Mouse (Mus musculus): ENCODE measurements around the gene Xrra1. TPM values are rescaled to one million over a fixed set of nuclear protein-coding genes. Genes with fewer than 3 reads are reported as not detected.
"Not testable (repeated sequence)": the region's sequence is repeated elsewhere in the genome, so short reads cannot be mapped to it uniquely, and the experiment has no call there.

The Xrra1 gene
- polyA plus RNA-seq, 1 experiment from 2014 or later = not detected

GRCm38 (mm10) chr7:99920416-99920815, 61.5 kb downstream of the Xrra1 start:
- ATAC-seq (ENCODE audit: low read depth) (no peak), DNase-seq (no peak)
- H3K9ac ChIP-seq = no peak overlapping the region
- 61% methylated on average over 2 of the region's 2 CpGs for WGBS (ENCODE audit: insufficient replicate concordance)
- peaks cover 21% of the 10 kb centered on the region for H3K36me3 ChIP-seq
- no peak overlapping the region for H3K4me3 ChIP-seq (replicated peaks)
- H3K9me3 ChIP-seq (replicated peaks) = no peaks in the 10 kb centered on the region
- H3K27ac ChIP-seq = no peak overlapping the region
- H3K4me2 ChIP-seq = no peak overlapping the region
- H3K4me1 ChIP-seq (replicated peaks) = peaks cover 12% of the 10 kb centered on the region; the same call in 1 of the 2 replicates
- peaks cover 40% of the 10 kb centered on the region for H3K27me3 ChIP-seq

GRCm38 (mm10) chr7:99926916-99927714, 68.2 kb downstream of the Xrra1 start:
- ATAC-seq (ENCODE audit: low read depth) (no peak), DNase-seq (no peak)
- H3K27me3 ChIP-seq = no peaks in the 10 kb centered on the region
- no peaks in the 10 kb centered on the region for H3K4me1 ChIP-seq (replicated peaks)
- peaks cover 53% of the 10 kb centered on the region for H3K36me3 ChIP-seq
- H3K9ac ChIP-seq = no peak overlapping the region
- no peak overlapping the region for H3K4me3 ChIP-seq (replicated peaks)
- H3K27ac ChIP-seq = no peak overlapping the region
- no peak overlapping the region for H3K4me2 ChIP-seq
- H3K9me3 ChIP-seq (replicated peaks) = no peaks in the 10 kb centered on the region
- WGBS (ENCODE audit: insufficient replicate concordance) = 69% methylated on average over 10 of the region's 10 CpGs

- WGBS (ENCODE audit: insufficient replicate concordance) = 86% methylated on average over 1 of the region's 1 CpGs
- no peak overlapping the region for H3K4me2 ChIP-seq
- no peaks in the 10 kb centered on the region for H3K9me3 ChIP-seq (replicated peaks)
- H3K27me3 ChIP-seq = no peaks in the 10 kb centered on the region
- no peak overlapping the region for H3K4me3 ChIP-seq (replicated peaks)
- ATAC-seq (ENCODE audit: low read depth) (no peak), DNase-seq (no peak)
- peaks cover 58% of the 10 kb centered on the region for H3K36me3 ChIP-seq
- H3K27ac ChIP-seq = no peak overlapping the region
- H3K9ac ChIP-seq = no peak overlapping the region
- H3K4me1 ChIP-seq (replicated peaks) = no peaks in the 10 kb centered on the region
Measured at GRCm38 (mm10) chr7:99935758-99936157, 76.8 kb downstream of the Xrra1 start.

- no peaks in the 10 kb centered on the region for H3K27me3 ChIP-seq
- ATAC-seq (ENCODE audit: low read depth) (no peak), DNase-seq (no peak)
- peaks cover 57% of the 10 kb centered on the region for H3K36me3 ChIP-seq
- no peak overlapping the region for H3K4me3 ChIP-seq (replicated peaks)
- H3K4me2 ChIP-seq = no peak overlapping the region
- no peaks in the 10 kb centered on the region for H3K9me3 ChIP-seq (replicated peaks)
- 92% methylated on average over 1 of the region's 1 CpGs for WGBS (ENCODE audit: insufficient replicate concordance)
- H3K27ac ChIP-seq = no peak overlapping the region
- H3K4me1 ChIP-seq (replicated peaks) = no peaks in the 10 kb centered on the region
- H3K9ac ChIP-seq = no peak overlapping the region
Measured at GRCm38 (mm10) chr7:99940669-99941068, 81.8 kb downstream of the Xrra1 start.

GRCm38 (mm10) chr7:99944520-99944919, 85.6 kb downstream of the Xrra1 start:
- no peaks in the 10 kb centered on the region for H3K27me3 ChIP-seq
- H3K9ac ChIP-seq = no peak overlapping the region
- no peaks in the 10 kb centered on the region for H3K9me3 ChIP-seq (replicated peaks)
- no peak overlapping the region for H3K27ac ChIP-seq
- WGBS (ENCODE audit: insufficient replicate concordance) = 92% methylated on average over 3 of the region's 3 CpGs
- peaks cover 53% of the 10 kb centered on the region for H3K36me3 ChIP-seq
- H3K4me1 ChIP-seq (replicated peaks) = no peaks in the 10 kb centered on the region
- no peak for ATAC-seq (ENCODE audit: low read depth)
- no peak for DNase-seq
- no peak overlapping the region for H3K4me2 ChIP-seq
- no peak overlapping the region for H3K4me3 ChIP-seq (replicated peaks)

- H3K4me1 ChIP-seq (replicated peaks); DNase-seq; H3K4me2 ChIP-seq; H3K9ac ChIP-seq; H3K27me3 ChIP-seq; ATAC-seq (ENCODE audit: low read depth); H3K4me3 ChIP-seq (replicated peaks); H3K9me3 ChIP-seq (replicated peaks); H3K27ac ChIP-seq: not testable (repeated sequence)
- peaks cover 54% of the 10 kb centered on the region for H3K36me3 ChIP-seq
- 86% methylated on average over 22 of the region's 22 CpGs for WGBS (ENCODE audit: insufficient replicate concordance)
Measured at GRCm38 (mm10) chr7:99945012-99945411, 86.1 kb downstream of the Xrra1 start.

- Histone ChIP-seq H3K9me3 (replicated peaks) (no peaks in the 10 kb centered on the region), H3K36me3 (peaks cover 45% of the 10 kb centered on the region), H3K4me2 (no peak overlapping the region), H3K4me1 (replicated peaks) (no peaks in the 10 kb centered on the region), H3K9ac (no peak overlapping the region), H3K27me3 (no peaks in the 10 kb centered on the region), H3K27ac (no peak overlapping the region), H3K4me3 (replicated peaks) (no peak overlapping the region)
- ATAC-seq (ENCODE audit: low read depth) (no peak), DNase-seq (no peak)
- WGBS (ENCODE audit: insufficient replicate concordance) = 81% methylated on average over 3 of the region's 3 CpGs
Measured at GRCm38 (mm10) chr7:99945939-99946338, 87.0 kb downstream of the Xrra1 start.

GRCm38 (mm10) chr7:99946356-99946755, 87.4 kb downstream of the Xrra1 start:
- peaks cover 42% of the 10 kb centered on the region for H3K36me3 ChIP-seq
- H3K4me2 ChIP-seq = no peak overlapping the region
- ATAC-seq (ENCODE audit: low read depth) = no peak
- no peaks in the 10 kb centered on the region for H3K27me3 ChIP-seq
- no peak for DNase-seq
- WGBS (ENCODE audit: insufficient replicate concordance) = 50% methylated on average over 4 of the region's 4 CpGs
- H3K4me3 ChIP-seq (replicated peaks) = no peak overlapping the region
- H3K9ac ChIP-seq = no peak overlapping the region
- no peaks in the 10 kb centered on the region for H3K9me3 ChIP-seq (replicated peaks)
- no peaks in the 10 kb centered on the region for H3K4me1 ChIP-seq (replicated peaks)
- H3K27ac ChIP-seq = no peak overlapping the region

- ATAC-seq (ENCODE audit: low read depth) (no peak), DNase-seq (no peak)
- Histone ChIP-seq H3K9me3 (replicated peaks) (no peaks in the 10 kb centered on the region), H3K27ac (no peak overlapping the region), H3K4me3 (replicated peaks) (no peak overlapping the region), H3K27me3 (no peaks in the 10 kb centered on the region), H3K36me3 (peaks cover 36% of the 10 kb centered on the region), H3K4me2 (no peak overlapping the region), H3K4me1 (replicated peaks) (no peaks in the 10 kb centered on the region), H3K9ac (no peak overlapping the region)
- 56% methylated on average over 9 of the region's 9 CpGs for WGBS (ENCODE audit: insufficient replicate concordance)
Measured at GRCm38 (mm10) chr7:99947329-99947728, 88.4 kb downstream of the Xrra1 start.

- no peak for DNase-seq
- Histone ChIP-seq H3K27ac (no peak overlapping the region), H3K9ac (no peak overlapping the region), H3K27me3 (no peaks in the 10 kb centered on the region), H3K4me2 (no peak overlapping the region), H3K9me3 (replicated peaks) (no peaks in the 10 kb centered on the region), H3K36me3 (peaks cover 10% of the 10 kb centered on the region), H3K4me3 (replicated peaks) (no peak overlapping the region), H3K4me1 (replicated peaks) (no peaks in the 10 kb centered on the region)
- WGBS (ENCODE audit: insufficient replicate concordance) = 77% methylated on average over 6 of the region's 6 CpGs
- ATAC-seq (ENCODE audit: low read depth) = no peak
Measured at GRCm38 (mm10) chr7:99953442-99954098, 94.7 kb downstream of the Xrra1 start.

GRCm38 (mm10) chr7:99954212-99954611, 95.3 kb downstream of the Xrra1 start:
- Histone ChIP-seq H3K9me3 (replicated peaks) (no peaks in the 10 kb centered on the region), H3K4me1 (replicated peaks) (no peaks in the 10 kb centered on the region), H3K27ac (no peak overlapping the region), H3K36me3 (peaks cover 10% of the 10 kb centered on the region), H3K4me2 (no peak overlapping the region), H3K9ac (no peak overlapping the region), H3K27me3 (no peaks in the 10 kb centered on the region), H3K4me3 (replicated peaks) (no peak overlapping the region)
- DNase-seq (no peak), ATAC-seq (ENCODE audit: low read depth) (no peak)
- WGBS (ENCODE audit: insufficient replicate concordance) = 85% methylated on average over 8 of the region's 8 CpGs

- H3K27ac ChIP-seq = no peak overlapping the region
- H3K9ac ChIP-seq = no peak overlapping the region
- no peak for DNase-seq
- no peak overlapping the region for H3K4me3 ChIP-seq (replicated peaks)
- ATAC-seq (ENCODE audit: low read depth) = no peak
- peaks cover 2% of the 10 kb centered on the region for H3K4me1 ChIP-seq (replicated peaks)
- no peaks in the 10 kb centered on the region for H3K9me3 ChIP-seq (replicated peaks)
- no peak overlapping the region for H3K4me2 ChIP-seq
- peaks cover 6% of the 10 kb centered on the region for H3K36me3 ChIP-seq
- 89% methylated on average over 7 of the region's 7 CpGs for WGBS (ENCODE audit: insufficient replicate concordance)
- H3K27me3 ChIP-seq = no peaks in the 10 kb centered on the region
Measured at GRCm38 (mm10) chr7:99956095-99956494, 97.2 kb downstream of the Xrra1 start.
